Mouse (Mus musculus) frontal cortex, adult (tissue): ENCODE data around the gene Gdap1l1.
A peak's percentile ranks its signal among the peaks of the same experiment; 100 is the strongest.
"Not testable (repeated sequence)": the region's sequence is repeated elsewhere in the genome, so short reads cannot be mapped to it uniquely, and the experiment has no call there.

ENCODE experiments used
- ATAC-seq: cut with Nextera tagmentation; 2 replicates; pipeline ENCODE4 v1.9.2; 2017; ENCODE audit warnings: mild to moderate bottlenecking, moderate library complexity, mixed read lengths; ENCODE audit not compliant: low TSS enrichment

Gene Gdap1l1

GRCm38 (mm10) chr2:163422895-163423660 lies 15.2 kb upstream of the Gdap1l1 start:
- ATAC-seq, result no peak

DNA sequence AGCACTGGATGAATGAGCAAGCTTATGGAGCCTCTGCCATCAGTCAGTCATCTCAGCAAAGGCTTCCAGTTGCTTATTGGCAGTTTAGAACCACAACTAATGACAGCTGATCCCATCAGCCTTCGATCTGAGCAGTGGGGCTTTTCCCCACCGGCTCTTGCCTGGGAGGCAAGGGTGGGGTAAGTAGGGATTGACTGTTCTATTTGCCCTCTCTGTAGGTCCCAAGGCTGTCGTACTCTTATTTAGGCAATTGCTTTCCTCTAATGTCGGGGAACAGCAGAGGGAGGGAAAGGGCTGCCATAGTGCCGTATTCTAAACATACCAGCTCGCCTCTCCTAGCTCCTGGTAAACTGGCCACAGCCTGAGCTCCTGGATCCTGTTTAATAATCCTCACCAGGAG lies 13.7 kb upstream of the Gdap1l1 start, which contains the start of gene Oser1:
Gene Oser1, minus strand, starts transcription at position 101 of the 400 bp plus-strand sequence.
- ATAC-seq, result no peak

GRCm38 (mm10) chr2:163428346-163429011 lies 9.8 kb upstream of the Gdap1l1 start:
- ATAC-seq, result no peak

DNA sequence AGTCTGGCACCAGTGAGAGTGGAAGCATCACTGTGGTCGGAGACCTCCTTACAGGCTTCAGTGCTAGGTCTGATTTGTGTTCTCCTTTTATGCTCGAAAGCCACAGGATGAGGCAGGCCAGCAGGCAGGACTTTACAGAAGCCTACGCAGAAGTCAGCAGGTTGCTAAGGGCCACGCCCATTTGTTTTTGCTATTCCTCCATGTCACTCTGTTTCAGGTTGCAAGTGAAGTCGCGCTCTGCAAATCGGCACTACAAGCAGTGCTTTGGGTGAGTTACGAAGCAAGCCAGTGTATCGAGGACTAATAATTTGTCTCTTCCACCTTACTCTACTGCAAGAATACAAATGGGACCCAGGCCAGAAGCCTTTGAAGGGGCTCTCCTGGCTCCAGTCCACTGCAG lies 7.0 kb upstream of the Gdap1l1 start:
- ATAC-seq, result no peak

DNA sequence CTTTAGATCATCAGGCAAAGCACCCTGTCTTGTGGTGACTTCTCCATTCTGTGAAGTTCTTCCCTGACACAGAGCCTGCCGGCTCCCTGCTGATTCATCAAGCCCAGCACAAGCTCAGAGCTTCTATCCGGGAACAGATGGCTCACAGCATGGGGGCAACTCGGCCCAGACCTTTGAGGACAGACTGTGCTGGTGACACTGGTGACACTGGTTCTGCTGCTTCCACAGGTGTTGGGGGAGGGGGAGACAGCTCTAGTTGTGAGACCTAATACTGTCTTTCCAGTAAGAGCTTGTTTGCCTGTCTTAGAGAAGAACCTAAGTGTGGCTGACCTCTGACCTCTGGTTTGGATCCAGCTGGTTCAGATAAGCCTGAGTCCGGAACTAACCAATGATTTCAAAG lies 4.3 kb upstream of the Gdap1l1 start:
- no peak for ATAC-seq

DNA sequence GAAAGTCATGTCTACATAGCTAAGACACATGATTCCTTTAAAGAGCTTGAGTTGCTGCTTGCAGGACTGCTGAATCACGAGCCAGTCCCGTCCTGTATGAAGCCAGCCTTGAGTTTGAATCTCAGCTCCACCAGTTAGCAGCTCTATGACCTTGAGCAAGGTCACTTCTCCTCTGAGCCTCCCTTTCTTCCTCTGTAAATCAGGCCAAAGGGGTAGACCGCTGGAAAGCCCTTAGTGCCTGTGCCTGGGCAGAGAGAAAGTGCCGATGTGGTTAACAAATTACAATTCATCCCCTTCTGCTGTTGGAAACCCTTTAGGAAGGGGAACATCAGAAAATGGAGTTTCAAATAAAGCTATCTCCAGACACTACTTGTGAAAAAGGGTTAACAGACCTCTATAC lies 476 bp upstream of the Gdap1l1 start:
- ATAC-seq, result peak; percentile 17; the same call in 1 of the 2 replicates

DNA sequence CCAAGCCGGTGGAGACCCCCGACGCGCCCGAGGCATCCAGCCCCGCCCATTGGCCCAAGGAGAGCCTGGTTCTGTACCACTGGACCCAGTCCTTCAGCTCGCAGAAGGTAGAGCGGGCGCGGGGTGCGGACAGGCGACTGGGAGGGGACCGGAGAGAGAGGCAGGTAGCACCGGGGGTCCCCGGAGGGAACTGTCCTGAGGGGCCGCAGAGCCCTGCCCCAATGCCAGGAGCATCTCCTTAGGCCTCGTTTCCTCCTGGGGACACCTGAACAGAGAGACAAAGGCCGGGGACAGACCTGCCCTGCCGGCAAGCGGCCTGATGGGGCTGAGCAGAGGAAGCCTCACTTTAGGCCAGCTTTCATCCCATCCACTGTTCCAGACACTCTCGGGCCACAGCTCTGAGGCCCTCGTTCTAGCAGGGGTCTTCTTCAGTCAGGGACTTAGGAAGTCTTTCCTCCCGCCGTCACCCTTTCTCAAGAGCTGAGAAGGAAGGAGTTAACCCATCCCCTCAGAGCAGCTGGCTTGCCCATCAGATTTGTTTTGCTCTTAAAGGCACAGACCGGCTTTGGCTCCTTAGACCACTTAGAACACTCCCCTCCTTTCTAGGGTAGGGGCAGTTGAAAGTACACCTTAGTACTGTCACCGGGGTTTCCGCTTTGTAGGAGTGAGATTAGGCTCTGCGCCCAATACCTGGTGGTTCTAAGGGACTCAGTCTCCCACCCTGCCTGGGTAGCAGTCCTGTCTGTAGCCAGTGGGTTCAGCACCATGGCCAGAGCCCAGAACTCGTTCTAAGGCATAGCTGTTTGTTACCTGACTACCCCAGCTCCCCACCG lies 559 bp downstream of the Gdap1l1 start:
- ATAC-seq, result peak; percentile 42

DNA sequence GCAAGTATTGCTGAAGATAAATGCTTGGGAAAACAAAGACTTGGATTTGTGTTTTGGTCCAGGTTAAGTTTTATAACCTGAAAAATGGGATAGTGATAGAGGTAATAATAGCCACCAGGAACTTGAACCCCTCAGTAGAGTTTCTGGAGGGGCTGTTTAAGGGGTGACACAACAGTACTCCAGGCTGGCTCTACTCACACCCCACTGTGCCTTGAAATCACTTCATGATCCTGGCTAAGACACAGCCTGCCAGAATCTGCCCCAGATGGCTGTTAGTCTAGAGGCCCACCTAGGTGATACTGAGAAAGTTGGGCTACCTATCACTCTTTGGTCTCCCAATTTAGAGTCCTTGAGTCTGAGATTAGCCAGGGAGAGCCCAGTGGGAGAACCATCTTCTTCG lies 1.2 kb downstream of the Gdap1l1 start:
- ATAC-seq, result no peak

GRCm38 (mm10) chr2:163443543-163443942 lies 5.3 kb downstream of the Gdap1l1 start:
- no peak for ATAC-seq

GRCm38 (mm10) chr2:163444017-163444416 lies 5.7 kb downstream of the Gdap1l1 start:
- peak; percentile 35 for ATAC-seq

- ATAC-seq, result peak; percentile 54
Measured at GRCm38 (mm10) chr2:163447375-163447774, 9.1 kb downstream of the Gdap1l1 start.

DNA sequence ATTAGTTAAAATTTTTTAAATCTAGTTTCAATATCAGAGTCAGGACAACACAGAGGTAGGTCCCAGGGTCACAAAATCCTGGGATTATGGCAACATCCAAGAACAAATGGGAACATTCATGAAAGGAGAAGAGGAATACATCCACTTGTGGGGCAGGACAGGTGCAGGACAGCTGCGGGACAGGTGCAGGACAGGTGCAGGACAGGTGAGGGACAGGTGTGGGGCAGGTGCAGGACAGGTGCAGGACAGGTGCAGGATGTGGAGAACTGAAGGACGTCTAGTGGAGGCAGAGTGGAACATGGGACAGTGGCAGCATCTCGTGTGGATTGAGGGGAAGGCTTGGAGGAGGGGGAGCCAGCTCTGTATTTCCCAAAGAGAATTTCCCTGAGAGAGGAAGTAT lies 11.0 kb downstream of the Gdap1l1 start:
- ATAC-seq, result no peak

DNA sequence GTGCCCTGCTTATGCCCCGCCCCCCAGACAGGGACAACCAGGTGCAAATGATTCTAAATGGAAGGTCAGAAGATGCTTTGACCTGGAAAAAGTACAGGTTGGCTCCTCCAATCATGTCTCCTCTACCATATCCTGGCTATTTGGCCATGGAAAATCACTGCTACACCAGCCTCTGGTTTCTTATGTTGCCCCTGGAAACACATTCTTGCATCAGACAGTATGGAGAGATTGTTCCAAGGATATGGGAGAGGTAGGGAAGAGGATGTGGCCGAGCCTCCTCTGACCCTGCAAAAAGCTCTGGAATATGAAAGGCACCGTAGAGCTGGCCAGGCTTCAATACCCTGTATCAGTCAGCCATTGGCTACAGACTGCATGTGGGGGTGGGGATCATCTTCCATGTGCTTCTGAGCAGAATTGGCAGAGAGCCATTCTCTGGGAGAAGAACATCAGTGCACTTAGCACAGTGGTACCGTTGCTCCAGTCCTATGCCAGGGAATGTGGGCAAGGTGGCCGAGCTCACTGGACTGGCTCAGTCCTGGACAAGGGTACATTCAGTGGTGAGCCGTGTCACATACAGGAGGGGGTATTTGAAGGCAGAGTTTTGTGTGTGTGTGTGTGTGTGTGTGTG lies 12.5 kb downstream of the Gdap1l1 start:
- peak; percentile 56 for ATAC-seq

- ATAC-seq, result 0 out of 2 replicates have a peak, but pooled peaks have one; percentile 40
Measured at GRCm38 (mm10) chr2:163452738-163453137, 14.5 kb downstream of the Gdap1l1 start.

DNA sequence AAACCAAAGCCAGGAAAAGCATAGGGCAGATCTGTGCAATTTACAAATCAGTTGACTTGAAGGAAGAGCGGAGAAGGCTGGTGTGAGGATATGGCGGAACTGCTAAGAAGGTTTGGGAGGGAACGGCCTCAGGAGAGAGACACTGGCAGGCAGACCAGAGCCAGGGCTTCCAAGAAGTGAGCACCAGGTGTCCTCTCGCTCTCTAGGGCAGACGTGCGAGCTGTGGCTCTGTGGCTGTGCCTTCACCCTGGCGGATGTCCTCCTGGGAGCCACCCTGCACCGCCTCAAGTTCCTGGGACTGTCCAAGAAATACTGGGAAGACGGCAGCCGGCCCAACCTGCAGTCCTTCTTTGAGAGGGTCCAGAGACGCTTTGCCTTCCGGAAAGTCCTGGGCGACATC lies 15.1 kb downstream of the Gdap1l1 start:
- no peak for ATAC-seq

- peak; percentile 69 for ATAC-seq
Measured at GRCm38 (mm10) chr2:163458539-163459265, 20.4 kb downstream of the Gdap1l1 start.

GRCm38 (mm10) chr2:163459380-163459779 lies 21.1 kb downstream of the Gdap1l1 start:
- ATAC-seq, result peak; percentile 61

- ATAC-seq, result no peak
Measured at GRCm38 (mm10) chr2:163460622-163461021, 22.3 kb downstream of the Gdap1l1 start.

DNA sequence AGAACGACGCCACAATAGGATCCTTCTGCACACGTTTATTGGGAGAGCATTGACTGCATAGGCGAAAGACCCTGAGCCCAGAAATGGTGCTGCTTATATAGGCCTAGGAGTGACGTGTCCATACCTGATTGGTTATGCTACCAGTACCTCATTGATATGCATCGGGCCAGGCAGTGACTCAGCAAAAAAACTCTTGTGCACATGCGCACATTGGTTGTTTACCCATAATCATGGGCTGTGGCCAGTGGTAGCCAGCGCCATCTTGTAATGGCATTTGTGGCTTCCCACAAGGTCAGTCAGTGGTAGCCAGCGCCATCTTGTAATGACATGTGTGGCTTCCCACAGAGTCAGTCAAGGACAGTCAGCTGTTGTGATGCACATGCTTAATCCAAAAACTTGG lies 23.0 kb downstream of the Gdap1l1 start:
- not testable (repeated sequence) for ATAC-seq

- no peak for ATAC-seq
Measured at GRCm38 (mm10) chr2:163462386-163462785, 24.1 kb downstream of the Gdap1l1 start.

DNA sequence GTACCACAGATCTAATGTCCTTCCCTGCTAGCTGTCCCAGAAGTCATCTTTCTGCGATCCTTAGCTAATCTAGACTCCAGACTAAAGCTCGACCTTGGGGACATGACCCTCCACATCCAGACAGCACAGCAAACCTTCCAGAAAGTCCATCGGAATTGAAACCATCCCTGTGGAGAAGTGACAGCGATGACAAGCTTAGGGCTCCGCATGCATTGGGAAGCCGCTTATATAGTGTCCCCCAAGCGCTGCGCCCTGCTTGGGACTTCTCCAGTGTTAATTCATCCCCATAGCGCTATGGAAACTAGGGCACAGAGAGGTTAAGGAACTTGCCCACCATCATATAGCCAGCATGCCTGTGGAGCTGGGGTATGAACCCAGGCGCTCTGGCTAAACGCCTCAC lies 24.5 kb downstream of the Gdap1l1 start:
- no peak for ATAC-seq
